Mouse (Mus musculus) lung, adult 2 months (tissue): ENCODE data around the gene Slc38a4. TPM values are rescaled to one million over a fixed set of nuclear protein-coding genes. Genes with fewer than 3 reads are reported as not detected.

Experiments used
- DNase-seq: peaks from one replicate; pipeline ENCODE4 v3.0.0; 2022
- H3K4me1 ChIP-seq: fragments of 200-500 bp; 2 replicates; pipeline ENCODE4 v1.6.1; 2011; ENCODE audit warnings: low read length; ENCODE audit not compliant: control insufficient read depth, insufficient read depth
- H3K4me3 ChIP-seq: fragments of 200-500 bp; replicated peaks from 2 replicates; pipeline ENCODE3; 2011; ENCODE audit warnings: low read depth, mild to moderate bottlenecking, control low read depth, low read length; ENCODE audit errors: extremely low read depth
- CTCF ChIP-seq: fragments of 200-500 bp; IDR thresholded peaks from 2 replicates; pipeline ENCODE4 v1.5.1; 2011; ENCODE audit warnings: mild to moderate bottlenecking, low read length, control low read depth; ENCODE audit not compliant: insufficient read depth
- POLR2A ChIP-seq: fragments of 200-500 bp; IDR thresholded peaks from 2 replicates; pipeline ENCODE4 v1.6.1; 2011; ENCODE audit warnings: low read depth, mild to moderate bottlenecking, control low read depth, low read length, borderline replicate concordance; ENCODE audit errors: extremely low read depth
- WGBS: fragments of 180-500 bp; shearing (Covaris S2); methylation state at CpG from one replicate; pipeline ENCODE4 v1.1.7; 2018; 5-methylcytosine and 5-hydroxymethylcytosine counted together
- polyA plus RNA-seq: library from polyadenylated mRNA; depleted of rRNA; stranded (reverse); fragments of >200 nt; gene quantifications from 2 replicates; pipeline ENCODE4 v1.2.3, GENCODE M21; 2012

Slc38a4 gene
- polyA plus RNA-seq, 1 experiment = 6.7 TPM

GRCm38 (mm10) chr15:97054767-97055489 is 828 bp downstream of the Slc38a4 start:
- DNase-seq = no peak
- WGBS = 40% methylated on average over 31 of the region's 31 CpGs
- peak overlapping the region; percentile 39 for H3K4me3 ChIP-seq
- no peaks in the 10 kb centered on the region for H3K4me1 ChIP-seq
- TF ChIP-seq CTCF (no peak), POLR2A (no peak)

DNA sequence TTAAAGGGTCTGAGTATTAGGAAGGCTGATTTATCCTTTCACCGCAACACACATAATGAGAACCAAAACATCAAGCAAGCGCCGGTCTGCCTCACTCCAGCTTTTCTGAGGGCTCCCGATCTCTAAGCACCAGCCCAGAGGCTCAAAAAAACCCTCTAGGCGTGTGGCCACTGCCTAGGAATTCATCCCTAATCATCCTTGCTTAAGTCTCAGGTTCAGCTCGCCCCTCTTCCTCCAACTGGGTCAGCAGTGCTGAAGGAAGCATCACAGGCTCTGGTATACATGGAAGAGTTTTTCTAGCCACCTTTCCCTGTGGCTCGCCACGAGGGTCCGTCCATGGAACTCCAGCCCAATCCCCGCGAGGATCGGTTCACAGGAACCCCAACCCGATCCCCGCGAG is 1.6 kb downstream of the Slc38a4 start:
- no peak for DNase-seq
- Histone ChIP-seq H3K4me1 (no peaks in the 10 kb centered on the region), H3K4me3 (no peak overlapping the region)
- TF ChIP-seq POLR2A (no peak), CTCF (no peak)
- 54% methylated on average over 15 of the region's 15 CpGs for WGBS

DNA sequence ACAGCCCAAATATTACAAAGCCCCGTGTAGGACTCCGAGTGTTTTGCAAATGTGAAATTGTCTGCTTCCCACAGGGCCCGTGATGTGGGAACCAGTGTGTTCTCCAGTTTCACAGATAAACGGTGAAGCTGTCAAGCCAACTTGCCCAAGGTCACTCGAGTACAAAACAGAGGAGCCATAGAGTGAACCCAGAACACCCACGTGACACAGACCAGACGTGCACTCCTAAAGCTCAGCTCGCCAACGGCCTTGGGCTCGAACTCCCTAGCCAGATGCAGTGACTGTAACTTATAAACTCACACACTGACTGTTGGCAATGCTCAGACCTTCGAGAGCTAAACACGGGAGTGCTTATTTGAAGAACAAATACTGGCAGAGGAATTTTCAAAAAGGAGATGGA is 5.3 kb downstream of the Slc38a4 start:
- Histone ChIP-seq H3K4me3 (no peak overlapping the region), H3K4me1 (no peaks in the 10 kb centered on the region)
- DNase-seq = no peak
- TF ChIP-seq CTCF = no peak
- TF ChIP-seq POLR2A = no peak
- 59% methylated on average over 12 of the region's 12 CpGs for WGBS

DNA sequence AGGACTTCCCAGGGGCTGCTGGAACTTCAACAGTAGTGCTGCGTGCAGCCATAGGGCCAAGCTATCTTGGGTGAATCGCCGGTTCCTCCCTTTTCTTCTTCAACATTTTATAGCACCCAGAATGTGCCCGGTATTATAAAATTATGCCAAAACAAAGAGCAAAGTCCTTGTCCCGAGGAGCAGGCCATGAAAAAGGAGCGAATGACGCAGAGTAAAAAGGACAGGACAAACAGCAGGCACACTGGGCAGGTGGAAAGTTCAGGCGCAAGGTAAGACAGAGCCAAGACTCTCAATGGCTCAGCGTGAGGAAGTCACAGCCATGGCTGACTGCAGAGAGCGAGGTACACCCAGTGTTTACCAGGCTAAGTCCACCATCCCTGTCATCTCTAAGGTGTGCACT is 5.7 kb downstream of the Slc38a4 start:
- 80% methylated on average over 10 of the region's 10 CpGs for WGBS
- TF ChIP-seq POLR2A = no peak
- no peak for TF ChIP-seq CTCF
- Histone ChIP-seq H3K4me3 (no peak overlapping the region), H3K4me1 (no peaks in the 10 kb centered on the region)
- DNase-seq = no peak

GRCm38 (mm10) chr15:97049281-97049841 is 6.4 kb downstream of the Slc38a4 start:
- TF ChIP-seq POLR2A = no peak
- TF ChIP-seq CTCF = no peak
- 66% methylated on average over 11 of the region's 11 CpGs for WGBS
- no peak overlapping the region for H3K4me3 ChIP-seq
- H3K4me1 ChIP-seq = no peaks in the 10 kb centered on the region
- DNase-seq = no peak

- Histone ChIP-seq H3K4me3 (no peak overlapping the region), H3K4me1 (no peaks in the 10 kb centered on the region)
- TF ChIP-seq POLR2A (no peak), CTCF (no peak)
- WGBS = 84% methylated on average over 5 of the region's 5 CpGs
- no peak for DNase-seq
Measured at GRCm38 (mm10) chr15:97048267-97048666, 7.5 kb downstream of the Slc38a4 start.

GRCm38 (mm10) chr15:97043921-97044320 is 11.8 kb downstream of the Slc38a4 start:
- 87% methylated on average over 13 of the region's 13 CpGs for WGBS
- H3K4me1 ChIP-seq = no peaks in the 10 kb centered on the region
- no peak for DNase-seq
- no peak for TF ChIP-seq POLR2A
- no peak for TF ChIP-seq CTCF
- H3K4me3 ChIP-seq = no peak overlapping the region

DNA sequence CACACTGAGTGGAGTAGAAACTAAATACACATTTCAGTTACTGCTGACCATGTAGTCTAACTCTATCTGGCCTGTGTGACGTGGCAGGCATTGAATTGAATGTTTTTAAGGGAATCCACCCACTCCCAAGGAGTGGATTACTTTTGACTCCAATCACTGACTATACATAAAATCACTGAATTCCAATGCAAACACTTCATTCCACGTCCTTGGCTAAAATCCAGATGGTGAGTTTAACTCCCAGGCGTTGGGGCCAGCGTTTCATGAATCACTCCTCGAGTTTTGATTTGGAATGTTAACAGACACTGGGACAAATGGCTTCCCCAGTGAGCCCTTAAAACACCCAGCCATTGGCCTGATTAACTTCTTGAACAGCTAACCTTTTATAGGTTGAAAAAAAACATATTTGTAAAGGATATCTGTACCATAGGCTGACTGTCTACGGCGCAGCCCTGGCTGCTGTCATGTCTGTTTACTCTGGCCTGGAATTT is 13.7 kb downstream of the Slc38a4 start:
- no peak for DNase-seq
- WGBS = 37% methylated on average over 7 of the region's 7 CpGs
- TF ChIP-seq CTCF (no peak), POLR2A (no peak)
- H3K4me1 ChIP-seq = no peaks in the 10 kb centered on the region
- no peak overlapping the region for H3K4me3 ChIP-seq

DNA sequence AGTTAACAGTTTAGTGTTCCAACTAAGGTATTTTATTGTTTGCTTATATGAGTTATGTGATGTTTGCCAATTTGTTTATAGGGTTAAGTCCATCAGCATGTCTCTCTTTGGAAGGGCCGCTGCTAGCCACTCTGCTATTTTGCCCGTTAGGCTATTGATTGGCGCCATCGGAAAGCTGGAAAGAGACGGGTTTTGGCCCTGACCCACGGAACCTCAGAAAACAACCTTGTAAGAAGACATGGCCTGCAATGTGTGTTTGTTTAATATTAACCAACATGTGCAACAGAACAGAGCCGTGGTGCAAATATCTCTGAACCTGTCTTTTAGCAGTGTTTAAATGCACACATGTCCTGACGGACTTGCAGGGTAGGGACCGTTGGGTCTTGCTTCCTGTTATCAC is 14.6 kb downstream of the Slc38a4 start:
- DNase-seq = no peak
- H3K4me1 ChIP-seq = no peaks in the 10 kb centered on the region
- TF ChIP-seq POLR2A = no peak
- no peak for TF ChIP-seq CTCF
- no peak overlapping the region for H3K4me3 ChIP-seq
- WGBS = 84% methylated on average over 9 of the region's 9 CpGs

- 86% methylated on average over 8 of the region's 8 CpGs for WGBS
- DNase-seq = no peak
- Histone ChIP-seq H3K4me1 (no peaks in the 10 kb centered on the region), H3K4me3 (no peak overlapping the region)
- TF ChIP-seq CTCF = no peak
- TF ChIP-seq POLR2A = no peak
Measured at GRCm38 (mm10) chr15:97037710-97038109, 18.0 kb downstream of the Slc38a4 start.

DNA sequence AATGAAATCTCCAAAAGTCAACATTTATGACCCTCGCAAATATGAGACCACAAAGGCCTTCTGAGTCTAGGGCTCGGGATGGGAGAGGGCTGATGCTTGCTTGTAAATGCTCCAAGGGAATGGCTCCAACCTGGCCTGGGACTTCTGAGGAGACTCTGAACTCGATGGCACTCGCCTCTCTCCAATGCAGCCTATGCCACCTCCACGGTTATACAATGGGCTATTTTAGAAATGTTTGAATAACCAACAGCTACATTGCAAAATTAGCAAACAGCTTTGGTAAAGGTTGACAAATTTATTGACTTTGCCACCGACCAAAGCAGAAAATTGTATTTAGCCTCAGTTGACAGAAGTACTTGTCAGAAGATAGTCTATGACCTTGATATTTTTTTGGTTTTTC is 19.9 kb downstream of the Slc38a4 start:
- no peak for DNase-seq
- H3K4me3 ChIP-seq = no peak overlapping the region
- H3K4me1 ChIP-seq = no peaks in the 10 kb centered on the region
- WGBS = 73% methylated on average over 6 of the region's 6 CpGs
- TF ChIP-seq POLR2A = no peak
- no peak for TF ChIP-seq CTCF
